ENCODE assay signal across 16 mouse cellular contexts in the genomic region with DNA sequence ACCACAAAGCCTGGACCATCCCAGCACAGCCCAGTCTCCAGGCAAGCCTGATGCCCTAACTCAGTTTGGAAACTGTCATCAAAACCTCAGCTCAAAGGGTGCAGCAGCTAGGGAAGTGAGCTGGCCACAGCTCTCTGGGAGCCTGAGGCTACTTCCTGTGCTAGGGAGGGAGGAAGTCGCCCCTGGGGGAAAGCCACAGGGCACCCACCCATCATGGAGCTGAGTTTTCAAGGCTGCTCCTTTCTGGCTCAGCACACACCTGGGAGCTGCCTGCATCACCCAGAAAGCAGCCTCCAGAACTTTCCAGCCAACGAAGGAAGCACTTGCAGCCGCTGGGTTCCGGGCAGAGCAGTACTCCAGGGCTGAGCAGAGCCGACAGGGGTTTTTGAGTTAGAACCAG. TPM values are rescaled to one million over a fixed set of nuclear protein-coding genes. Genes with fewer than 3 reads are reported as not detected.
A peak's percentile ranks its signal among the peaks of the same experiment; 100 is the strongest.
DNase-seq lines count a peak whose midpoint lies in the region; ATAC-seq and TF ChIP-seq lines count a peak whose summit lies in the region.
"Had no signal": no experiment of that assay in that cellular context is flagged by ENCODE, and none has a peak within 500 bp of the region (broad histone marks: within the 10 kb centered on the region; RNA-seq: fewer than 3 reads in every experiment).

No protein-coding gene starts in this region.

- no peak overlapping the region for H3K4me2 ChIP-seq in heart, embryonic 12.5 days
- no peak overlapping the region for H3K4me2 ChIP-seq in heart, embryonic 11.5 days
- H3K4me2 ChIP-seq in forebrain, embryonic 13.5 days: no peak overlapping the region
- H3K4me2 ChIP-seq: embryonic facial prominence, embryonic 12.5 days; forebrain, embryonic 12.5 days; intestine, embryonic 15.5 days; liver, embryonic 12.5 days had no signal

- intact Hi-C loops in gastrocnemius, postnatal 36 days (cut with DNase I): no loop called here

- no peaks in the 10 kb centered on the region for H3K9me3 ChIP-seq in heart, embryonic 12.5 days (replicated peaks)
- H3K9me3 ChIP-seq in heart, embryonic 11.5 days (replicated peaks; ENCODE audit: control insufficient read depth, low read length): no peaks in the 10 kb centered on the region
- H3K9me3 ChIP-seq in limb, embryonic 10.5 days (replicated peaks): no peaks in the 10 kb centered on the region
- no peaks in the 10 kb centered on the region for H3K9me3 ChIP-seq in forebrain, embryonic 13.5 days (replicated peaks)
- H3K9me3 ChIP-seq: embryonic facial prominence, embryonic 12.5 days; forebrain, embryonic 12.5 days; intestine, embryonic 15.5 days; liver, embryonic 12.5 days had no signal

- peak overlapping the region; percentile 95 for H3K27ac ChIP-seq in heart, embryonic 12.5 days (ENCODE audit: poor library complexity, severe bottlenecking)
- no peak overlapping the region for H3K27ac ChIP-seq in heart, embryonic 11.5 days (ENCODE audit: low read depth, low read length)
- H3K27ac ChIP-seq in bone marrow, adult 2 months (ENCODE audit: control insufficient read depth, insufficient read depth, low read depth, low read length, poor library complexity): peak overlapping the region; percentile 7; the same call in 1 of the 2 replicates
- H3K27ac ChIP-seq in limb, embryonic 10.5 days: peak overlapping the region; percentile 70
- H3K27ac ChIP-seq in thymus, adult 2 months (ENCODE audit: control insufficient read depth, insufficient read depth, low read length): peak overlapping the region; percentile 35; the same call in 1 of the 2 replicates
- H3K27ac ChIP-seq in forebrain, embryonic 13.5 days: no peak overlapping the region
- H3K27ac ChIP-seq: embryonic facial prominence, embryonic 12.5 days; forebrain, embryonic 12.5 days; intestine, embryonic 15.5 days; liver, embryonic 12.5 days had no signal

- peaks cover 89% of the 10 kb centered on the region for H3K4me1 ChIP-seq in heart, embryonic 12.5 days (replicated peaks)
- peaks cover 67% of the 10 kb centered on the region for H3K4me1 ChIP-seq in heart, embryonic 11.5 days (ENCODE audit: control insufficient read depth, insufficient read depth, low read length)
- peaks cover 5% of the 10 kb centered on the region for H3K4me1 ChIP-seq in bone marrow, adult 2 months (ENCODE audit: control insufficient read depth, insufficient read depth, low read length)
- peaks cover 64% of the 10 kb centered on the region for H3K4me1 ChIP-seq in limb, embryonic 10.5 days
- peaks cover 71% of the 10 kb centered on the region for H3K4me1 ChIP-seq in thymus, adult 2 months (replicated peaks; ENCODE audit: control insufficient read depth, insufficient read depth, low read length)
- H3K4me1 ChIP-seq in forebrain, embryonic 13.5 days: peaks cover 42% of the 10 kb centered on the region

- 79% methylated on average over 5 of the region's 5 CpGs for WGBS in heart, embryonic 12.5 days
- WGBS in heart, embryonic 11.5 days (ENCODE audit: insufficient replicate concordance): 78% methylated on average over 5 of the region's 5 CpGs
- 5% methylated on average over 5 of the region's 5 CpGs for WGBS in bone marrow, adult 2 months
- WGBS in limb, embryonic 10.5 days: 82% methylated on average over 5 of the region's 5 CpGs
- 6% methylated on average over 5 of the region's 5 CpGs for WGBS in thymus, adult 2 months
- WGBS in forebrain, embryonic 13.5 days: 85% methylated on average over 5 of the region's 5 CpGs

- no peak for ATAC-seq in heart, embryonic 12.5 days (ENCODE audit: insufficient number of reproducible peaks, low FRiP score)
- no peak for ATAC-seq in heart, embryonic 11.5 days (replicated peaks; ENCODE audit: insufficient number of reproducible peaks, low FRiP score, low TSS enrichment)
- no peak for ATAC-seq in forebrain, embryonic 13.5 days
- ATAC-seq: intestine, embryonic 15.5 days; liver, embryonic 12.5 days; Patski had no signal

- peak overlapping the region; percentile 50; the same call in 1 of the 2 replicates for H3K9ac ChIP-seq in heart, embryonic 12.5 days
- no peak overlapping the region for H3K9ac ChIP-seq in heart, embryonic 11.5 days (ENCODE audit: low read depth, low read length)
- H3K9ac ChIP-seq in forebrain, embryonic 13.5 days: no peak overlapping the region
- H3K9ac ChIP-seq: embryonic facial prominence, embryonic 12.5 days; forebrain, embryonic 12.5 days; intestine, embryonic 15.5 days; liver, embryonic 12.5 days had no signal

- H3K4me3 ChIP-seq in heart, embryonic 12.5 days: no peak overlapping the region
- H3K4me3 ChIP-seq in heart, embryonic 11.5 days (ENCODE audit: low read depth, low read length): no peak overlapping the region
- no peak overlapping the region for H3K4me3 ChIP-seq in bone marrow, adult 2 months (replicated peaks; ENCODE audit: control insufficient read depth, low read depth, low read length)
- H3K4me3 ChIP-seq in limb, embryonic 10.5 days: no peak overlapping the region
- H3K4me3 ChIP-seq in thymus, adult 2 months (ENCODE audit: control insufficient read depth, insufficient read depth, low read length): no peak overlapping the region
- H3K4me3 ChIP-seq in forebrain, embryonic 13.5 days: no peak overlapping the region
- H3K4me3 ChIP-seq: embryonic facial prominence, embryonic 12.5 days; forebrain, embryonic 12.5 days; intestine, embryonic 15.5 days; liver, embryonic 12.5 days; myocyte had no signal

- no peak for DNase-seq in limb, embryonic 10.5 days (ENCODE audit: low spot score)
- DNase-seq in thymus, adult 2 months: peak; percentile 49
- DNase-seq in cerebellum, postnatal 4 days (ENCODE audit: low spot score in 2 of 2): no peak
- no peak for DNase-seq in gastrocnemius, postnatal 36 days
- DNase-seq: adrenal gland, postnatal 25 days; cerebellum, adult 18-20 months had no signal

- no peak for TF ChIP-seq POLR2A in bone marrow, adult 2 months (IDR thresholded peaks at IDR 0.05; ENCODE audit: borderline replicate concordance, control insufficient read depth, low read depth, low read length)
- no peak for TF ChIP-seq POLR2A in thymus, adult 2 months (IDR thresholded peaks at IDR 0.05; ENCODE audit: control insufficient read depth, extremely low read depth, insufficient read depth, low read length, poor library complexity)

- no peak for TF ChIP-seq CTCF in bone marrow, adult 2 months (IDR thresholded peaks at IDR 0.05; ENCODE audit: control insufficient read depth, insufficient read depth, low read length)
- TF ChIP-seq CTCF in thymus, adult 2 months (IDR thresholded peaks at IDR 0.05; ENCODE audit: borderline replicate concordance, control insufficient read depth, extremely low read depth, insufficient read depth, low read length, poor library complexity): no peak

- H3K27me3 ChIP-seq in heart, embryonic 12.5 days (replicated peaks): 0 out of 2 replicates have a peak, but pooled peaks cover 3% of the 10 kb centered on the region
- no peaks in the 10 kb centered on the region for H3K27me3 ChIP-seq in heart, embryonic 11.5 days (ENCODE audit: control insufficient read depth, insufficient read depth, low read length)
- peaks cover 29% of the 10 kb centered on the region for H3K27me3 ChIP-seq in limb, embryonic 10.5 days (ENCODE audit: low read depth, poor library complexity, severe bottlenecking)
- no peaks in the 10 kb centered on the region for H3K27me3 ChIP-seq in thymus, adult 2 months (ENCODE audit: control insufficient read depth, insufficient read depth, low read length)
- H3K27me3 ChIP-seq in forebrain, embryonic 13.5 days: no peaks in the 10 kb centered on the region
- H3K27me3 ChIP-seq: intestine, embryonic 15.5 days; Patski had no signal

- H3K36me3 ChIP-seq in heart, embryonic 12.5 days: no peaks in the 10 kb centered on the region
- H3K36me3 ChIP-seq in heart, embryonic 11.5 days (ENCODE audit: control insufficient read depth, insufficient read depth, low read length): no peaks in the 10 kb centered on the region
- H3K36me3 ChIP-seq in limb, embryonic 10.5 days: no peaks in the 10 kb centered on the region
- H3K36me3 ChIP-seq in thymus, adult 2 months (ENCODE audit: control insufficient read depth, insufficient read depth, low read length): no peaks in the 10 kb centered on the region
- no peaks in the 10 kb centered on the region for H3K36me3 ChIP-seq in forebrain, embryonic 13.5 days (ENCODE audit: poor library complexity, severe bottlenecking)
- H3K36me3 ChIP-seq: embryonic facial prominence, embryonic 12.5 days; forebrain, embryonic 12.5 days; intestine, embryonic 15.5 days; liver, embryonic 12.5 days had no signal

RNA-seq across cellular contexts. Expression of a gene that starts 18.4 kb away (rescaled TPM):
- 9.9 and 12.5 TPM in 2 replicates for polyA plus RNA-seq in heart, embryonic 12.5 days (2016; fragmentation: Nextera tagmentation; extraction: Ambion mirVana)
- polyA plus RNA-seq in heart, embryonic 11.5 days (2014; fragmentation: Nextera tagmentation; extraction: Ambion mirVana): 4.2 and 4.6 TPM in 2 replicates
- 1.5 and 1.6 TPM in 2 replicates for polyA plus RNA-seq in bone marrow, adult 2 months (2011; ENCODE audit: insufficient read depth, insufficient read length, low replicate concordance, missing spikeins)
- 1.0 and 3.2 TPM in 2 replicates for polyA plus RNA-seq in limb, embryonic 10.5 days (2016; fragmentation: Nextera tagmentation; extraction: Ambion mirVana)
- 13.3 and 17.4 TPM in 2 replicates for polyA plus RNA-seq in thymus, adult 2 months (2012; rRNA removed)
- 1.5 and 1.7 TPM in 2 replicates for polyA plus RNA-seq in forebrain, embryonic 13.5 days (2015; fragmentation: Nextera tagmentation; extraction: Ambion mirVana)
- 10 to 100 TPM in 1 of 2 experiments, 1 to 10 TPM in 1; 5.3 to 10.4 TPM for total RNA-seq in gastrocnemius, postnatal 36 days (2021)

Comparison
In these comparisons a context has a peak if more than half of its experiments do, and no peak if none do; other contexts are left out.
1. H3K27ac ChIP-seq: peak in heart, embryonic 12.5 days (single experiment), bone marrow, adult 2 months (single experiment), limb, embryonic 10.5 days (single experiment) and thymus, adult 2 months (single experiment); none in heart, embryonic 11.5 days (single experiment) and forebrain, embryonic 13.5 days (single experiment).